Mouse (Mus musculus): ENCODE measurements around the gene Lrmda.

Gene Lrmda

DNA sequence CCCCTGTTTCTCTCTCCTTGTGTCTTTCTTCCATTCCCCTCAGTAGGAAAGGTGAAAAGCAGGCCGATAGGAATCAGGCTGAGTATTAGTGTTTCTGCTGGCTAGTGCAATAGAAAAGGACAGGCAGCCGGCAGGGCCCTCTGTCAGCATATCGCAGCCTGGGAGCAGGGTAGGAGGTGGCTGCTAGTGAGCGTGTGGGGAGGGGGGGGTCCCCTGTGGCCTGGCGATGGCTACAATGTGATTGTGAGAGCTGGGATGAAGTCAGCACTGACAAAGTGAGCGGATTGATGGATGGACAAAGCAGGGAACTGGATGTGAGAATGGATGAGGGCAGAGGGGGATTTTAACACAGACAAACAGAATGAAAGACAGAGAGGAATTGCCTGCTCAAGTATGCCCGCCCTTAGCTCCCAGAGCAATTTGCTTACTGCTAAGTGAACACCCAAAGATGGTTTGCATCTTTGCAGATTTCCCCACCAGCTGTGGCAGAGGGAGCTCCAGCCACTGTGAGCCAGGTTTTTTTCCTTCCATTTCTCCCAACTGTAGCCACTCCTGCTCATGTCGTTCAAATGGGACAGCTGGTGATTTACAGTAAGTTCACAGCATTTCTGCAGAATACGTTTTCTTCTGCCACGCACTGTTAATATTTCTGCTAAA lies 240.0 kb downstream of the Lrmda start:
- no peak for DNase-seq

DNA sequence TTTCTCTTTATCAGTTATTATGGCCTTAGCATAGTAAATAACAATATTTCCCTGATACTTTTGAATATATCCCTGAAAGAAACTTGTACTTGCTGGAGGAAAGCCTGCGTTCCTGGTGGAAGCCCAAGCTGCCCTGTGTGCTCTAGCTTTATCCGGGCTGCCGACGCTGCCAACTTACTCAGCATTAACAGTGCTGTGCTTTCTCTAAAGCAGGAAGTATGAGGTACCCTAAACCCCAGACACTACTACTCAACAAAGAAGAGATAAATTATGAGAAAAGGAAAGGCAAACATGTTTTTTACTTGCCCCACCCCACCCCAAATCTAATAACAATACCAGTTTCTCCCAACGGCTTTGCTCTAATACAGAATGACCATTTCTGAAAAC lies 240.5 kb downstream of the Lrmda start:
- no peak for DNase-seq

DNA sequence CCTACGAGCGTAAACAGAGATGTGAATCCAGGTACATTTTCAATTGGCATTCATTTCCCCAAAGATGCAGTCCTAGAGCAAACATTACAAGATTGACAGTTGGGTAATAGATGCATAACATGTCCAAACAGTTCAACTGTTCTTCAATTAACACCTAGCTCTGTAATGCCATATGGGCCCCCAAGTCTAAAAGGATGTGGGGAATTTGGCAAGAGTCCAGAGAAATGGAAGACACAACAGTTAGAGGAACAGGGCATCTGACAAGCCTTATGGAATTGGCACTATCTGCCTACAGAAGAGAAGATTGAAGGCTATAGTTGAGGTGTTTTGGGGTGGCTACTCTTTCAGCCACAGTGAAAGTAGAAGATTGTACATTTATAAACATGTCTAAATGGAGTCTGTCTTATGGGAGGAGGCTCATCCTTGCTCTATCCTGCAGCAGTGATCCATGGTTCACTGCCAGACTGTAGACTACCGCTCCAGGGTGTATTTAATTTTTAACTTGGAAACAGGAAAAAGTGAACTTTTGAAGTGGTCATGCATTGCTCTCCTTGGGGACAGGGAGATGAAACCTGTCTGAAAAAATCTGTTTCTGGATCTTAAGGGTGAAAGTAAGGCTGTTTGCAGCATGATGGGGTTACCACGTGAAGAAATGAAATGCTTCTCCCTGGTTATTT lies 245.9 kb downstream of the Lrmda start:
- DNase-seq, result peak; percentile 18 to 44

DNA sequence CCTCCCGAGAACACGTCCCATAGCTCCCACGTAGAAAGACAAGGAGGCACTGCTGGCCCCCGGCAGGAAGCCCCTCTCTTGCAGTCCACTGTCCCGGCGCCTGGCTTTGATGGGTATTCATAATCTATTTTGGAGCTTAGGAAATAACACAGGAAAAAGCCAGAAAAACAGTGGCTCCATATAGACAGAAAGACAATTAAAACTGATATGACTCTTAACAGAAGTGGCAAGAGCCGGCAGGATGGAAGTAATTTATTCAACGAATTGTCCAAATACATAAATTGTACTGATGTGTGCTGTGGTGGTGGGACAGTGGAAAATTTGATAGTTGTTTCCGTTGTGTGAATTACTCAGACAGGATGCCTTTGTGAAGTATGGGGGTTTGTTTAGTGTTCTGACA lies 250.3 kb downstream of the Lrmda start:
- DNase-seq, result peak; percentile 52 to 53

DNA sequence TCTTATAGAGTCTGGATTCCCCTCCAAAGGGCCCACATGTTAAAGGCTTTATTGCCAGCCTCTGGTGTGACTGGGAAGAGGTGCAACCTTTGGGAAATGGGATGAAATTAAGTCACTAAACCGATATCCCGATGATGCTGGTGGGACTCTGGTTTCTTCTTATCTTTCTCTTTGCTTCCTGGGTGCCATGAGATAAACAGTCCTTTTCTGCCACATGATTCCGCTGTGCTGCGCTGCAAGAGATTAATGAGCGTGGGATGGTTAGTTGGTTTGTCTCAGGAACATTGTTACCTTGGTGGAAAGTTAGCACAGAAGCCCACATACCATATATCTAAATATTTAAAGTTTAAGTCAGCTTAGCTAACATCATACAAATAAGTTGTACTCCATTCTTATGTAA lies 258.5 kb downstream of the Lrmda start:
- DNase-seq, result no peak

DNA sequence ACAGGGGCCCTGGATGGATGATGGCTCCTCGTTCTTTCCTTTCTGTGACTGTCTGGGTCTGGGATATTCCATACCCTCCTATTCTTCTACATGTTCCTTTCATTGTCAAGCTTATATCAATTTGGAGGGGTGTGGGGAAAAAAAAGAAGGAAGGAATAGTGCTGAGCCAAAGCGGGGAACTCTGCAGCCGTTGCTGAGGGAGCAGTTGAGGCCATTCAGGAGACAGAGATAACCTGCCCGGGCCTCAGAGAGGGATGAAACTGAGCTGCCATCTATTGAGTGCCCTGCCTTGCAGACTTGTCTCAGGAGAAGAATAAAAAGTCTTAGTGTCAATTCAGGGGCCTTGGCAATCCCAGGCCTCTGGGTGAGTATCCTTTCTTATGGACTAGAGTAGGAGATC lies 260.1 kb downstream of the Lrmda start:
- DNase-seq, result no peak

DNA sequence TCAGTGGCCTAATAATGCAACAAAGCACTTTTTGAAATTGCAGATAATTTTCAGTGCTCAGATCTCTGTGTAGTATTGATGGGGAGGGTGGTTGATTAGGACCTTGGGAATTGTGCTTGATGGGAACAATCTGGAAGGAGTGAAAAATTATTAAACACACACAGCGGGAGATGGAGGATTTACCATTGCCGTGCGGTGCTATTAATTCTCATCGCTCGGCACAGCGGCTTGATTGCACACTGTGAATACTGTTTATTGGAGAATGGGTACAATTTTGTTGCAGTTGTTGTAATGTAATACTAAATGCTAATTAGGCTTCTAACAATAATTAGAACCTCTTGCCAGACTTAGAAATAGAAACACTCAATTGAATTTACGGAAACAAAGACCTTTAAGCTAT lies 262.1 kb downstream of the Lrmda start:
- DNase-seq, result no peak

DNA sequence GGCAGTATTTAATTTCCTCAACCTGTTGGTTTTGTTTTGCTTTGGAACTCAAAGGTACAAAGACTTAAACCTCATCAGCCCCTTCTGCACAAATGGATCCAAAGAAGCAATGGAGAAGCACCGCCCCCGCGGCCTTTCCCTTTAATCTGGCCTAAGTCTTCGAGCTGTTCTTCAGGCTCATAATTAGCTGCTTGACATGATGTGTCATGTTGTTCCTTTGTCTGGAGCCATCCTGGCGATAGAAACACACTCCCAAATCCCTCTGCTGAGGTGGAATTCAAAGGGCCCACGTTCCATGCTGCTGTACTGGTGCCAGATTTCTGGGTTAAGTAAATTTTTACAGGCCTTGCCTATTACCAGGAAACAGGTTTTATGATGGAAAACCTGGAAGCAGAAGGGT lies 263.3 kb downstream of the Lrmda start:
- DNase-seq, result no peak

DNA sequence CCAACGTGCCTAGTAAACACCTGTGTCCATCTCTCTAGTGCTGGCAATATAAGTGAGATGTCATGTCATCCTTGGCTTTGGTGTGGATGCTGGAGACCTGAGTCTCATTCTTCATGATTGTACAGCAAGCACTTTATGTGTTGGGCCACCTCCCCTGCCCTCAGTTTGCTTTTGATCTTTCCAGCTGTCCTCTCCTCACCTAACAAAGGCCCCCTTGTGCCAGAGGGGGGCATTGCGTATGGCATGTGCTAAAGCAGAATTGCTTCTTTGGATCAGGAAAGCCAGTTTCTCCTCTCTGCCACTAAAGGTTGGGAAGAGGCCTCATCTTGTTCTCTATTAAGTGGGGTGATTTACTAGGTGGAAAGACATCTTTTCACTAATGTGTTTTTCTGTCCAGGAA lies 264.2 kb downstream of the Lrmda start:
- peak in 1 of 2 experiments; percentile 55 for DNase-seq

DNA sequence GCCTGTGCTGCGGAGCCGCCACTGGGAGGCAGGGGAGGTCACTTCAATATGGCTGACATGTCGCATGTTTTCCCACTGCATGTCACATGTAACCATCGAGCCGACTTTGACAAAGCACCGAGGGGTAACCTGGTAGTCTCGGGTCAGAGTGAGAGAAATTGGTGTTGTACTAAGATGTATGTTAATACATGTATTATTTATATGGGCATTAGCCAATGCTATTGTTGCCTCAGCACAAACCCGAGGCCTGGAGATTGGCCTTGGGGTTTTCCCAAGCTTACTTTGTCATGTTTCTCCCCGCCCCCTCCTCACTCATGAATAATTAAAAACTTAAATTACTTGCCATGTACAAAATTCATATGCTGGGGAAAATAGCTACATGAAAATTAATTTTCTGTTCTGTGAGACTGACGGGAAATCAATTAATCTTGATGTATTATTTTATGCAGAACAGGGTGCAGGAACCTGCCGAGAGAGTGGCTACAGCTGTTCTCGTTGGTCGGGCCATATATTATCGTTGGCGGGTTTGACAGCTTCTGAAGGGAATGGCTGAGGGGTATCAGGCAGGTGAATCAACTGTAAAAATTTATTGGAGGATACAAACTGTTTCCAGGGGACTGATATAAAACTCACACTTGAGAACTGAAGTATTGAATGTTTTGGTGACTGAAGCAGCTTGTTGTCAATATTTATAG lies 265.5 kb downstream of the Lrmda start:
- no peak for DNase-seq

DNA sequence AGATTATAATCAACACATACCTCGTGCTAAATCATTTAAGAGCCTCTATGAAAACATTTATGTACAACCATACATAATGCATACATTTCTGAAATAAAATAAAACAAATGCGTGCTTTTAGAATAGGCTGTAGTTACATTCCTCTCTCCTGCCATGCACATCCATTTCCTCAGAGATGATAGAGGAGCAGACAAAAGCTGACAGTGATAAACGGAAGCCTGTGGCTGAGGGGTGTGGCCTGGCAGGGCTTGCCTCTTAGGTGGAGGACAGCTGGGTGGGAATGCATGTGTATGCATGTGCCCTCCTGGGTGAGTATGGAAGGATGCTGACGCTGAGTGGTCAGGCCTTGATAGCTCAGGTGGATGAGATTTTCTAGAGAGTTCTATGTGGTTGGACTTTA lies 266.3 kb downstream of the Lrmda start:
- DNase-seq, result no peak

DNA sequence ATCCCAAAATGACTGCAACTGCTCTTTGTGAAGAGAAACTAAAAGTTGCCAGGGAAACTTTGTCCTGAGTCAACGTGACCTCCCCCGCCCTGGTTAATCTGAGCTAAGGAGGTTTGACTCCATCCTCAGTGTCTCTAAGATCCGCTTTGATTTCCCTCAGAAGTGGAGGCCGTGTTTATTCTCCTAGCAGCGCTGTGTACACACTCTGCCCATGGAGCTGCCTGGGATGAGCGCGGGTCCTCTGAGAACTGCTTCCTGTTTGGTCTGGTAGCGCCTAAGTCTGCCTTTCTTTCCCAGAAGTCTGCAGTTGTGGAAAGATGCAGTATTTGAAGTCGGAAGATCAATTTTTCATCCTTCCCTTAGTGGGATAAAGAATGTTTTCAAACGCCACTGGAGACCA lies 268.7 kb downstream of the Lrmda start:
- DNase-seq, result no peak

DNA sequence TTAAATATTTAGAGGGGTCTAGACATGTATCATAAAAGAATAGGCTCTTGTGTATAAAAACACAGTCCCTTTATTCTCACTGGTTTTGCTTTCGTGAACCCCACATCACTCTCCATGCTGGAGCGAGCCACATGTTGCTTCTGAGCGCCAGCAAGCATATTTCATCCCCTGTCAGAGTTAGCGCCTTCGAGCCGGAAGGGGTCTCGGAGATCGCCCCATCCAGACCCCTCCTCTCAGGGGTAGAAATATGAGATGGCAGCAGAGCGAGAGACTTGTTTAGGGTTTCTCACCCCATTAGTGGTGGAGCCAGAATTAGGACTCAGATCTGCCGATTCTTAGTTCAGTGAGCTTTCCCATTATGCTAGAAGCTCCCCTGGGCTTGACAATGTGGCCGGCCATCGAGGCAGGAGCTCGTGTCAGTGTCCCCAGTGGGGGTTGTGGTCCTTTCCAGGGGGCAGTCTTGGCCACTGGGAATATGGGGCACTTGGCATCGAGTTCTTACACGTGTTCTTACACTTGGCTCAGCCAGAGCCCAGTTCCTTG lies 269.9 kb downstream of the Lrmda start:
- DNase-seq, result peak in 1 of 2 experiments; percentile 21

DNA sequence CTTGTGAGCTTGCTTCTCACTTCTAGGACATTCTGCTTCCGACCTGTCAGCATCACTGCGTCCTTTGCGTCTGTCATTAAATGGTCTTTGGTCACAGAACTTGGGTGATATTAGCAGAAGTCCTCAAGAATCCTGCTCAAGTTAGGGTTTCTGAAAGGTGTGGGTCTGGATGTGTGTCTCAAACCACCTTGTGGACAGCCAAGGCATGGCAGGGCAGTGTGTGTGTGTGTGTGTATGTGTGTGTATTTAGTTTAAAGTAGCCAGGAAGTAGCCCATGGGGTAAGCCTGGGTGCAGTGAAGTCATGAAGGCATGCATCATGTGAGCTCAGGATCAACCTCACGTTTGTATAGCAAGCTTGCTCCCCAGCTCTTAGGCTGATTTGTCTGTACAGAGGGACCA lies 274.9 kb downstream of the Lrmda start:
- peak in 1 of 2 experiments; percentile 22 for DNase-seq

DNA sequence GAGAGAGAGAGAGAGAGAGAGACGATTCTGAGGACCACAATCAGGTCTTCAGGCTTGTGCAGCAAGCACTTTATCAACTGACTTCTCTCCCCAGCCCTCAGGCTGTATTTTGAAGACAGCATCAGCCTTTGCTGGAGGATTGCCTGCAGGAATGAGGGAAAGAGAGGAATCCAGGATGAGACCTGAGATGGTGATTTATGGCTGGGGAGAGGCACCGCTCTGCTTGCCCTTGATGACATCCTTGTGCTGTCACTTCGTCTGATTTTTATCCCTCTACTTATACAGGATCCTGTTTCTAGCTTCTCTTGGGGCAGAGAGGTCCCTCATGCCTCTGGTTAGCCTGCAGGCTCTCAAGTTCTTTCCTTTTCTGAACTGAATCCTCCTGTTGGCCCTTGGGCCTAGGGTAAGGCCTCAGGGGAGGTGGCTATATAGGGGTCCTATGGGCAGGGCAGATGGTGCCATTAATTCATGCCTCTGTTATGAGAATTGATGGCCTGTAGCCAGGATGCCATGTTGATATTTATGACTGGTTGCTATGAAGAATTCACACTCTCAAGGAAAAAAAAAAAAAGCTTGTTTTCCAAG lies 277.2 kb downstream of the Lrmda start:
- DNase-seq, result no peak

DNA sequence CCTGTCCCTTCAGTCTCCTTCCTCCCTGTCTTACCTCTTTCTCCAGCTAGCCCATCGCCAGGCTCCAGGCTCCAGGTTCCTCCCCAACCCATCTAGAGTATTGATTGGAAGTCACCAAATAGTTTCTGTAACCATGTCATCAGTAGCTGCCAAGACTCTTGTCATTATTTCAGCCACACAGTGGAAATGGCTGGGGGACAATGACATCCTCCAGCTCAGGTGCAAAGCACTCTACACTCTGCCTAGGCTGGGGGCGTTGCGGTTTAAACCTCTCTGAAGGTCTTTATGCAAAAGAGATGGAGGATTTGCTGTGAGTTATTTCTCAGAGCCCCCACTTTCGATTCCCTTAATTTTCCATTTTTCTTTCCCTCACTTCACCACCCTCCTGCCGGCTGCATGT lies 287.2 kb downstream of the Lrmda start:
- DNase-seq, result no peak

DNA sequence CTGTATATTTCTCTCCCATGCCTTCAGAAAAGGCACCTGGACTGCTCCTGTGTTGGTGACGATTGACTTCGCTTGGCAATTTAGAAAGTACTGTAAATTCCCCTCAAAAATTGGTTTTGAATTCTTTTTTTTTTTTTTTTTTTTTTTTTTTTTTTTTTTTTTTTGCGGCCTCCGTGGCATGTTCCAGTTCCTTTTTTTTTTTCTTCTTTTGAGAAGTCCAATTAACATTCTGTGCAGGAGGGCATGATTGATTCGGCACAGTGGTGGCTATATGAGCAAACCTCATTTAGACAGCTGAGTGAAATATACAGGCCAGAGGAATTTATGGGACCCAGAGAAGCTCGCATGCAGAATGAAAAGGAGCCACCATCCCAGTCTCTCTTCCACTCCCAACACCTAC lies 288.5 kb downstream of the Lrmda start:
- no peak for DNase-seq

DNA sequence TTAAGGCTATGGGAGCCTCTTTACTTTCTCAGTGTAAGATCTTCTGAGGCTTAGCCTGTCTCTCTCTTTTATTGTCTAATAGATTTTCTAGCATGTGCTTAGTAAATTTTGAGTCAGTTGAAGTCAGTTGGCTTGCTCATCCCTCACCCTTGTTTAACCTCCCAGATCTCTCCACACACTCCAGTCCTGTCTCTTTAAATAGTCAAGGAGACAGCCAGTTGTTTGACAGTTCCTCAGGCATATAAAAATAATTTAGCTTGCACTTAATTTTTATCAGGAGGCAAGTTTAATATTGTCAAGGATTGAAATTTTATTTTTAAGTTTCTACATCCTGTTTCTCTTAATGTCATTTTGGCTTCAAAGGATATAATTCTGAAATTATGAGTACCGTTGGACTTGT lies 303.5 kb downstream of the Lrmda start:
- DNase-seq, result no peak

DNA sequence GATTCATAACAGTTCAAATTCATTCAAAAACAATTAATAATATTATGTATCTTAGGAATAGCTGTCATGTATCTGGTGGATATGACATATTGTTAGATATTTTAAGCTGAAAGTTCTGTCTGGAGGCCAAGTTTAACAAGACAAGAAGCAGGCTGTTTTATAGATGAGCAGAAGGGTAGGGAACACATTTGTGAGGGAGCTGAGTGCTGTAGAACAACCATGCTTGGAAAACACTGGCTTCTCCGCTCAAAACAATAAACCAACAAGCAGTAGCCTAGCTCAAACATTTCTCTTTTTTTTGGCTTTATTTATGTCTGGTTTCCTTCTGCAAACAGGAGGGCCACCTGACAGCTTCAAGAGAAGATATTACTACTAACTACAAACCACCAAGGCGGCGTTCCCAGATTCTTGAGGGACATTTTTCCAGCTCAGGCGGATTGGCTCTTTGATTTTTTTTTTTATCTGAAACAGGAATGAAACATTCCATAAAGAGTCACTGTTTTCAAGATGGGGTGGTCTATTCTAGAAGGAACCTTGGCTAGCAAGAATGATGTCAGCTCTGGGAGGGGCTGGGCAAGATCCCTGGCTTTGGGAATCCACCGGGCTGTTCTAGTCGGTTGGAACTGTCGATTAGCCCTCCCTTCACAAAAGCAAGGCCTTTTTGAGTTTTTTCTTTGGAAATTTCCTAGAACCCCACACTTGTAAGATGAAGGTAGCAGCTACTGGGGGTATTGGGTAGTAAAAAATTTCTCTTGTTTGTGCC lies 304.2 kb downstream of the Lrmda start:
- DNase-seq, result no peak

DNA sequence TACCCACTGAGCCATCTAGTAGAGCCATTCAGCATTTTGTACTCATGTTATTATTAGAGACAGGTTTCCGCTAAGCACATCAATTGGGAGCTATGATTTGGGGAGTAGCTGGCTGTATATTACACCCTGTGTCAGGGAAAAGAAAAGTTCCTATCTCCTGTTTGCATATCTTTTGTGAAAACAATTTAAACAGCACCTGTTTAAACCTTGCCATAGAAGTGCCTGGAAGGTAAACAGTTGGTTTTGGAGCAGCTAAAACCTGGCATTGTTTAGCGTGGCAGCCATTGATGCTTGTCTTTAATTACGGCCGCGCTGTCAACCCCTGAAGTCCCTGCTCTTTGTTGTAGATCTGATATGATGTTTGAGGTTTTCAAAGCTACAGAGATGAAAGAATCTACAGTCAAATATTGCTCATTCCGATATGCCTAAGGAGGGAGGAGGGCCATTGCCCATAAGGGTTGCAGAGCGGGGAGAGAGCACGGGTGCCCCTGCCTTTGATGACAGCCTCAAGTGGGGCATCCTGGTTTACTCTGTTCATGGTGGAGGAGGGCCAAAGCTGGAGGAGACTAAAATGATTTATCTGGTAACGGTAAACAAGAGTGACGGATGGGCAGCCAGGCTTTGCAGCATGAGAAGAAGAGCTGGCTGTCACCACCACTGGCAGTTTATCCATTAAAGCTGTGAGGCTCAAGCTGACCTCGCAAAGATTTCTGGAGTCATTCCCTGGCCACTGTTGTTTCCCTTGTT lies 306.9 kb downstream of the Lrmda start:
- DNase-seq, result no peak

DNA sequence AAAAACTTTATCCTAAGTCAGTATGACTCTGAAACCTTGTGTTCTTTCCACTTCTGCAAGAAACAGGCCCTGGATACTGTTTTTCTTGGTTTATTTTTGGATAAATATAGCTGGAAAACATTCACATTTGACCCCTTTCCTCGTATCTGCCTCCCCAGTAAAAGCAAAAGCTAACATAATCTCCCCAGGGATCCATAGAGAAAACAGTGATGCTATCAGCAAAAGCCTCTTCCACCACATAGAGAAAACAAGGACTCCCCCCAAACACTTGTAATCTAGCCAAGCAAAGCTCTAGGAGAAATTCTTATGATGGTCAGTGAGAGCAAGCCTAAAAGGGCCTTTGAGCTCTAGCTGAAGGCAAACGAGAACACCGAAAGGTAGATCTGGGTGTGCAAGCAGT lies 309.7 kb downstream of the Lrmda start:
- peak in 1 of 2 experiments; percentile 55 for DNase-seq

All from kidney, postnatal 36 days (tissue).